Mouse (Mus musculus): ENCODE data around the gene Snapc4. TPM values are rescaled to one million over a fixed set of nuclear protein-coding genes. Genes with fewer than 3 reads are reported as not detected.

Snapc4 gene
- polyA plus RNA-seq, 1 experiment from 2014 or later: 41.6 TPM

- Histone ChIP-seq H3K4me3 (ENCODE audit: low read depth, low read length) (no peak overlapping the region), H3K4me1 (replicated peaks; ENCODE audit: control insufficient read depth, insufficient read depth, low read length) (no peaks in the 10 kb centered on the region), H3K27ac (ENCODE audit: low read depth, low read length) (no peak overlapping the region), H3K4me2 (no peak overlapping the region), H3K9me3 (ENCODE audit: control insufficient read depth, low read length) (no peaks in the 10 kb centered on the region), H3K9ac (ENCODE audit: low read depth, low read length) (no peak overlapping the region), H3K36me3 (ENCODE audit: control insufficient read depth, insufficient read depth, low read length) (peaks cover 19% of the 10 kb centered on the region; the same call in 1 of the 2 replicates), H3K27me3 (replicated peaks; ENCODE audit: control insufficient read depth, insufficient read depth, low read length) (no peaks in the 10 kb centered on the region)
- WGBS: 77% methylated on average over 2 of the region's 2 CpGs
- no peak for ATAC-seq (replicated peaks; ENCODE audit: low FRiP score)
- no peak for DNase-seq (ENCODE audit: low spot score)
Observed at GRCm38 (mm10) chr2:26324917-26325316, 55.5 kb downstream of the Snapc4 start.

- H3K9me3 ChIP-seq (ENCODE audit: control insufficient read depth, low read length): no peaks in the 10 kb centered on the region
- no peak overlapping the region for H3K4me2 ChIP-seq
- peaks cover 19% of the 10 kb centered on the region; the same call in 1 of the 2 replicates for H3K36me3 ChIP-seq (ENCODE audit: control insufficient read depth, insufficient read depth, low read length)
- ATAC-seq (replicated peaks; ENCODE audit: low FRiP score): no peak
- no peaks in the 10 kb centered on the region for H3K27me3 ChIP-seq (replicated peaks; ENCODE audit: control insufficient read depth, insufficient read depth, low read length)
- H3K4me1 ChIP-seq (replicated peaks; ENCODE audit: control insufficient read depth, insufficient read depth, low read length): no peaks in the 10 kb centered on the region
- no peak overlapping the region for H3K27ac ChIP-seq (ENCODE audit: low read depth, low read length)
- 0 out of 2 replicates have a peak overlapping the region, but pooled peaks have one; percentile 34 for H3K9ac ChIP-seq (ENCODE audit: low read depth, low read length)
- WGBS: 83% methylated on average over 13 of the region's 13 CpGs
- DNase-seq (ENCODE audit: low spot score): no peak
- H3K4me3 ChIP-seq (ENCODE audit: low read depth, low read length): no peak overlapping the region
Observed at GRCm38 (mm10) chr2:26323589-26324325, 56.7 kb downstream of the Snapc4 start.

GRCm38 (mm10) chr2:26320245-26321185 lies 59.9 kb downstream of the Snapc4 start:
- peaks cover 17% of the 10 kb centered on the region for H3K4me1 ChIP-seq (replicated peaks; ENCODE audit: control insufficient read depth, insufficient read depth, low read length)
- ATAC-seq (replicated peaks; ENCODE audit: low FRiP score) (no peak), DNase-seq (ENCODE audit: low spot score) (no peak)
- no peak overlapping the region for H3K27ac ChIP-seq (ENCODE audit: low read depth, low read length)
- no peaks in the 10 kb centered on the region for H3K9me3 ChIP-seq (ENCODE audit: control insufficient read depth, low read length)
- no peak overlapping the region for H3K9ac ChIP-seq (ENCODE audit: low read depth, low read length)
- 0 out of 2 replicates have a peak, but pooled peaks cover 2% of the 10 kb centered on the region for H3K27me3 ChIP-seq (replicated peaks; ENCODE audit: control insufficient read depth, insufficient read depth, low read length)
- H3K36me3 ChIP-seq (ENCODE audit: control insufficient read depth, insufficient read depth, low read length): 0 out of 2 replicates have a peak, but pooled peaks cover 11% of the 10 kb centered on the region
- no peak overlapping the region for H3K4me2 ChIP-seq
- no peak overlapping the region for H3K4me3 ChIP-seq (ENCODE audit: low read depth, low read length)
- 82% methylated on average over 14 of the region's 14 CpGs for WGBS

GRCm38 (mm10) chr2:26319519-26320244 lies 60.8 kb downstream of the Snapc4 start:
- no peak overlapping the region for H3K9ac ChIP-seq (ENCODE audit: low read depth, low read length)
- H3K27ac ChIP-seq (ENCODE audit: low read depth, low read length): no peak overlapping the region
- H3K27me3 ChIP-seq (replicated peaks; ENCODE audit: control insufficient read depth, insufficient read depth, low read length): 0 out of 2 replicates have a peak, but pooled peaks cover 2% of the 10 kb centered on the region
- WGBS: 85% methylated on average over 13 of the region's 13 CpGs
- no peaks in the 10 kb centered on the region for H3K9me3 ChIP-seq (ENCODE audit: control insufficient read depth, low read length)
- peaks cover 21% of the 10 kb centered on the region for H3K4me1 ChIP-seq (replicated peaks; ENCODE audit: control insufficient read depth, insufficient read depth, low read length)
- DNase-seq (ENCODE audit: low spot score) (no peak), ATAC-seq (replicated peaks; ENCODE audit: low FRiP score) (no peak)
- no peak overlapping the region for H3K4me2 ChIP-seq
- H3K36me3 ChIP-seq (ENCODE audit: control insufficient read depth, insufficient read depth, low read length): 0 out of 2 replicates have a peak, but pooled peaks cover 9% of the 10 kb centered on the region
- H3K4me3 ChIP-seq (ENCODE audit: low read depth, low read length): no peak overlapping the region

- ATAC-seq (replicated peaks; ENCODE audit: low FRiP score) (no peak), DNase-seq (ENCODE audit: low spot score) (no peak)
- Histone ChIP-seq H3K4me3 (ENCODE audit: low read depth, low read length) (no peak overlapping the region), H3K9me3 (ENCODE audit: control insufficient read depth, low read length) (no peaks in the 10 kb centered on the region), H3K36me3 (ENCODE audit: control insufficient read depth, insufficient read depth, low read length) (0 out of 2 replicates have a peak, but pooled peaks cover 9% of the 10 kb centered on the region), H3K9ac (ENCODE audit: low read depth, low read length) (no peak overlapping the region), H3K4me2 (no peak overlapping the region), H3K27me3 (replicated peaks; ENCODE audit: control insufficient read depth, insufficient read depth, low read length) (0 out of 2 replicates have a peak, but pooled peaks cover 2% of the 10 kb centered on the region), H3K4me1 (replicated peaks; ENCODE audit: control insufficient read depth, insufficient read depth, low read length) (peaks cover 26% of the 10 kb centered on the region), H3K27ac (ENCODE audit: low read depth, low read length) (no peak overlapping the region)
- 86% methylated on average over 9 of the region's 9 CpGs for WGBS
Observed at GRCm38 (mm10) chr2:26319109-26319508, 61.3 kb downstream of the Snapc4 start.

GRCm38 (mm10) chr2:26317991-26318672 lies 62.3 kb downstream of the Snapc4 start:
- H3K27ac ChIP-seq (ENCODE audit: low read depth, low read length): no peak overlapping the region
- no peak overlapping the region for H3K4me3 ChIP-seq (ENCODE audit: low read depth, low read length)

GRCm38 (mm10) chr2:26317371-26317770 lies 63.1 kb downstream of the Snapc4 start:
- Histone ChIP-seq H3K4me2 (peak overlapping the region; percentile 95), H3K4me1 (replicated peaks; ENCODE audit: control insufficient read depth, insufficient read depth, low read length) (peaks cover 26% of the 10 kb centered on the region), H3K9ac (ENCODE audit: low read depth, low read length) (no peak overlapping the region), H3K27me3 (replicated peaks; ENCODE audit: control insufficient read depth, insufficient read depth, low read length) (0 out of 2 replicates have a peak, but pooled peaks cover 2% of the 10 kb centered on the region), H3K4me3 (ENCODE audit: low read depth, low read length) (no peak overlapping the region), H3K9me3 (ENCODE audit: control insufficient read depth, low read length) (no peaks in the 10 kb centered on the region), H3K27ac (ENCODE audit: low read depth, low read length) (no peak overlapping the region), H3K36me3 (ENCODE audit: control insufficient read depth, insufficient read depth, low read length) (no peaks in the 10 kb centered on the region)
- 72% methylated on average over 3 of the region's 3 CpGs for WGBS
- no peak for ATAC-seq (replicated peaks; ENCODE audit: low FRiP score)
- no peak for DNase-seq (ENCODE audit: low spot score)

More at GRCm38 (mm10) chr2:26317991-26318672, 62.3 kb downstream of the Snapc4 start:
- no peaks in the 10 kb centered on the region for H3K9me3 ChIP-seq (ENCODE audit: control insufficient read depth, low read length)
- 0 out of 2 replicates have a peak, but pooled peaks cover 2% of the 10 kb centered on the region for H3K27me3 ChIP-seq (replicated peaks; ENCODE audit: control insufficient read depth, insufficient read depth, low read length)
- H3K4me2 ChIP-seq: no peak overlapping the region
- peaks cover 26% of the 10 kb centered on the region for H3K4me1 ChIP-seq (replicated peaks; ENCODE audit: control insufficient read depth, insufficient read depth, low read length)
- no peak overlapping the region for H3K9ac ChIP-seq (ENCODE audit: low read depth, low read length)
- no peak for DNase-seq (ENCODE audit: low spot score)
- WGBS: 82% methylated on average over 3 of the region's 3 CpGs
- H3K36me3 ChIP-seq (ENCODE audit: control insufficient read depth, insufficient read depth, low read length): 0 out of 2 replicates have a peak, but pooled peaks cover 1% of the 10 kb centered on the region
- ATAC-seq (replicated peaks; ENCODE audit: low FRiP score): no peak
